Mouse (Mus musculus): Measurements from ENCODE around the gene Cep164.

- TF ChIP-seq CTCF (conservative IDR thresholded peaks at IDR 0.05; ENCODE audit: low read length) (no peak), POU5F1 (IDR thresholded peaks at IDR 0.05; ENCODE audit: borderline replicate concordance, low read length) (no peak), NANOG (IDR thresholded peaks at IDR 0.05; ENCODE audit: borderline replicate concordance, low read length) (no peak)
These were observed 4.4 kb upstream of the Cep164 start for GRCm38 (mm10) chr9:45832898-45833297.
